Mouse (Mus musculus) hindbrain, embryonic 11.5 days (tissue): Measurements from ENCODE around the gene Cyp2u1. TPM values are rescaled to one million over a fixed set of nuclear protein-coding genes. Genes with fewer than 3 reads are reported as not detected.

ENCODE experiments used
- ATAC-seq: fragments of 200-750 bp; cut with Nextera tagmentation; 2 replicates; pipeline ENCODE4 v1.8.0; 2017; ENCODE audit warnings: mild to moderate bottlenecking, moderate TSS enrichment, moderate library complexity; ENCODE audit not compliant: low FRiP score
- DNase-seq: peaks from one replicate; pipeline ENCODE4 v3.0.0-alpha.2; 2015; ENCODE audit warnings: low spot score
- H3K27ac ChIP-seq: fragments of 300-500 bp; sonication (generic); 2 replicates; pipeline ENCODE4 v1.5.1; 2014; ENCODE audit warnings: mild to moderate bottlenecking, low read depth, low read length
- H3K27me3 ChIP-seq: fragments of 300-500 bp; sonication (generic); 2 replicates; pipeline ENCODE4 v1.6.1; 2014; ENCODE audit warnings: mild to moderate bottlenecking, low read length, moderate library complexity, mixed read lengths; ENCODE audit not compliant: control insufficient read depth, insufficient read depth
- H3K36me3 ChIP-seq: fragments of 300-500 bp; sonication (generic); 2 replicates; pipeline ENCODE4 v1.6.1; 2014; ENCODE audit warnings: mild to moderate bottlenecking, low read length, moderate library complexity, mixed read lengths; ENCODE audit not compliant: control insufficient read depth, insufficient read depth
- H3K4me1 ChIP-seq: fragments of 300-500 bp; sonication (generic); replicated peaks from 2 replicates; pipeline ENCODE4 v1.6.1; 2014; ENCODE audit warnings: low read length, mixed read lengths; ENCODE audit not compliant: control insufficient read depth, insufficient read depth
- H3K4me2 ChIP-seq: fragments of 300-500 bp; sonication (generic); replicated peaks from 2 replicates; pipeline ENCODE4 v1.6.1; 2014; ENCODE audit warnings: mild to moderate bottlenecking, low read depth, low read length
- H3K4me3 ChIP-seq: fragments of 300-500 bp; sonication (generic); 2 replicates; pipeline ENCODE4 v1.5.1; 2014; ENCODE audit warnings: low read depth, low read length
- H3K9ac ChIP-seq: fragments of 300-500 bp; sonication (generic); 2 replicates; pipeline ENCODE4 v1.6.1; 2014; ENCODE audit warnings: low read depth, low read length
- H3K9me3 ChIP-seq: fragments of 300-500 bp; sonication (generic); 2 replicates; pipeline ENCODE4 v1.6.1; 2016; ENCODE audit warnings: low read length; ENCODE audit not compliant: control insufficient read depth
- WGBS: fragments of 180-500 bp; shearing (Covaris S2); extraction: QIAGEN DNeasy Blood & Tissue Kit; methylation state at CpG from one replicate; pipeline ENCODE4 v1.1.7; 2014; 5-methylcytosine and 5-hydroxymethylcytosine counted together
- polyA plus RNA-seq: library from polyadenylated mRNA; unstranded; fragments of >200 nt; fragmentation: Nextera tagmentation; extraction: Ambion mirVana; gene quantifications from 2 replicates; pipeline ENCODE4 v1.2.1, GENCODE M21; 2014

Gene Cyp2u1
- polyA plus RNA-seq, 1 experiment from 2014 or later = 3.0 TPM

- WGBS = under 1% methylated on average over 53 of the region's 54 CpGs
- DNase-seq = peak; percentile 93
- H3K4me2 ChIP-seq = peak within 1 kb of the TSS; percentile 64
- no peaks in the 10 kb centered on the region for H3K36me3 ChIP-seq
- 0 out of 2 replicates have a peak, but pooled peaks cover 2% of the 10 kb centered on the region for H3K4me1 ChIP-seq
- H3K9ac ChIP-seq = peak within 1 kb of the TSS; percentile 67
- peak within 1 kb of the TSS; percentile 58 for H3K4me3 ChIP-seq
- peak; percentile 93 for ATAC-seq
- no peaks in the 10 kb centered on the region for H3K9me3 ChIP-seq
- H3K27ac ChIP-seq = peak within 1 kb of the TSS; percentile 24; the same call in 1 of the 2 replicates
- H3K27me3 ChIP-seq = no peaks in the 10 kb centered on the region
Observed at GRCm38 (mm10) chr3:131271559-131272373, 31.3 kb downstream of the Cyp2u1 start, which contains the start of gene Hadh. TSS of gene Hadh (minus strand) at chr3:131272101.

DNA sequence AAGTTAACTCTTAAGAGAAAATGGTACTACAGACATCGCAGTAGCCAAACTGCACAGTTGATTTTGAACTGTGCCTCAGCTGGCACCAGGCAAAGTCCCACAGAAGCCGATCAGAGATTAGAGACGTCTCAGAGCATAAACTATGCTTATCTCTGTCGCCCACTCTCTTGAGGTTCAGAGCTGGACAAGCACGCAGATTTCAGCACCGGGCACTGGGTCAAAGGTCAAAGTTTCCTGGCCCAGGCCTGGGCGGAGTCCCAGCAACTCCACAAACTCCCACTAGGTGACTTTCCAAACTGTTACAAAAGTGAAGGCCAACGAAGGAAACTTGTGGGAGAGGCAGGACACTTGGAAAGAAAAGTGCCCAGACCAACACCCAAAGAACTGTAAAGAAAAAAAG lies 31.9 kb downstream of the Cyp2u1 start:
- peak; percentile 34; the same call in 1 of the 2 replicates for ATAC-seq

DNA sequence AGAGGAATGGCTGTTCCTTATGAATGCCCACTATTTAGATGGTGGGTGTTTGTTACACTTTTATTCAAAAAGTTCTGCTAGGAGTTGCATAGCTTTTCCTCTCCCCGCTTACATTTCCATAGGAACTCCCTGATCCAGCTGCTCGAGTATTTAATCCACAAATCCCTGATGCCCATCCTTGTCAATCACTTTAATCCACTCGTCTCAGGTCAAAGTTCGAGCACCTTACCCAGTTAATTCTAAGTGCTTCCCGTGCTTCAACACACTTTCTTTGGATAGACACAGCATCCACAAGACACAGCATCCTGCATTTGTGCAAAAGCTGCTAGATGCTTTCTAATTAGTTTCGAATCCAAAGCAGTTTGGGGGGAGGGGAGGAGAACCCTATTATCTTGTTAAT lies 32.6 kb downstream of the Cyp2u1 start:
- Histone ChIP-seq H3K27ac (no peak overlapping the region), H3K4me2 (no peak overlapping the region), H3K27me3 (no peaks in the 10 kb centered on the region), H3K9ac (no peak overlapping the region), H3K36me3 (no peaks in the 10 kb centered on the region), H3K4me1 (0 out of 2 replicates have a peak, but pooled peaks cover 2% of the 10 kb centered on the region), H3K4me3 (no peak overlapping the region), H3K9me3 (no peaks in the 10 kb centered on the region)
- 48% methylated on average over 6 of the region's 6 CpGs for WGBS
- ATAC-seq (no peak), DNase-seq (no peak)

More for the DNA sequence above, 31.9 kb downstream of the Cyp2u1 start:
- 0 out of 2 replicates have a peak, but pooled peaks cover 2% of the 10 kb centered on the region for H3K4me1 ChIP-seq
- no peaks in the 10 kb centered on the region for H3K9me3 ChIP-seq
- 15% methylated on average over 8 of the region's 8 CpGs for WGBS
- peak overlapping the region; percentile 64 for H3K4me2 ChIP-seq
- peak overlapping the region; percentile 58 for H3K4me3 ChIP-seq
- no peaks in the 10 kb centered on the region for H3K36me3 ChIP-seq
- H3K9ac ChIP-seq = peak overlapping the region; percentile 67; the same call in 1 of the 2 replicates
- H3K27me3 ChIP-seq = no peaks in the 10 kb centered on the region
- DNase-seq = peak; percentile 64
- H3K27ac ChIP-seq = peak overlapping the region; percentile 24; the same call in 1 of the 2 replicates

GRCm38 (mm10) chr3:131266366-131267050 lies 36.5 kb downstream of the Cyp2u1 start:
- ATAC-seq (no peak), DNase-seq (no peak)
- Histone ChIP-seq H3K4me2 (no peak overlapping the region), H3K4me3 (no peak overlapping the region), H3K36me3 (no peaks in the 10 kb centered on the region), H3K27ac (no peak overlapping the region), H3K27me3 (no peaks in the 10 kb centered on the region), H3K9me3 (no peaks in the 10 kb centered on the region), H3K9ac (no peak overlapping the region), H3K4me1 (0 out of 2 replicates have a peak, but pooled peaks cover 2% of the 10 kb centered on the region)
- WGBS = 93% methylated on average over 3 of the region's 3 CpGs

- Histone ChIP-seq H3K4me3 (no peak overlapping the region), H3K9me3 (no peaks in the 10 kb centered on the region), H3K36me3 (no peaks in the 10 kb centered on the region), H3K4me1 (no peaks in the 10 kb centered on the region), H3K27ac (no peak overlapping the region), H3K9ac (no peak overlapping the region), H3K4me2 (no peak overlapping the region), H3K27me3 (no peaks in the 10 kb centered on the region)
- DNase-seq (no peak), ATAC-seq (no peak)
- WGBS = 90% methylated on average over 8 of the region's 8 CpGs
Observed at GRCm38 (mm10) chr3:131265516-131265915, 37.5 kb downstream of the Cyp2u1 start.

GRCm38 (mm10) chr3:131263766-131264486 lies 39.1 kb downstream of the Cyp2u1 start:
- Histone ChIP-seq H3K27me3 (no peaks in the 10 kb centered on the region), H3K9ac (no peak overlapping the region), H3K27ac (no peak overlapping the region), H3K4me3 (no peak overlapping the region), H3K4me1 (no peaks in the 10 kb centered on the region), H3K4me2 (no peak overlapping the region), H3K9me3 (no peaks in the 10 kb centered on the region), H3K36me3 (no peaks in the 10 kb centered on the region)
- DNase-seq (no peak), ATAC-seq (no peak)
- WGBS = 46% methylated on average over 15 of the region's 15 CpGs

- H3K4me3 ChIP-seq = no peak overlapping the region
- H3K4me1 ChIP-seq = no peaks in the 10 kb centered on the region
- H3K27me3 ChIP-seq = no peaks in the 10 kb centered on the region
- no peak overlapping the region for H3K9ac ChIP-seq
- ATAC-seq = no peak
- H3K27ac ChIP-seq = no peak overlapping the region
- no peaks in the 10 kb centered on the region for H3K36me3 ChIP-seq
- no peak for DNase-seq
- 97% methylated on average over 6 of the region's 6 CpGs for WGBS
- H3K4me2 ChIP-seq = no peak overlapping the region
- H3K9me3 ChIP-seq = no peaks in the 10 kb centered on the region
Observed at GRCm38 (mm10) chr3:131260418-131260817, 42.6 kb downstream of the Cyp2u1 start.

DNA sequence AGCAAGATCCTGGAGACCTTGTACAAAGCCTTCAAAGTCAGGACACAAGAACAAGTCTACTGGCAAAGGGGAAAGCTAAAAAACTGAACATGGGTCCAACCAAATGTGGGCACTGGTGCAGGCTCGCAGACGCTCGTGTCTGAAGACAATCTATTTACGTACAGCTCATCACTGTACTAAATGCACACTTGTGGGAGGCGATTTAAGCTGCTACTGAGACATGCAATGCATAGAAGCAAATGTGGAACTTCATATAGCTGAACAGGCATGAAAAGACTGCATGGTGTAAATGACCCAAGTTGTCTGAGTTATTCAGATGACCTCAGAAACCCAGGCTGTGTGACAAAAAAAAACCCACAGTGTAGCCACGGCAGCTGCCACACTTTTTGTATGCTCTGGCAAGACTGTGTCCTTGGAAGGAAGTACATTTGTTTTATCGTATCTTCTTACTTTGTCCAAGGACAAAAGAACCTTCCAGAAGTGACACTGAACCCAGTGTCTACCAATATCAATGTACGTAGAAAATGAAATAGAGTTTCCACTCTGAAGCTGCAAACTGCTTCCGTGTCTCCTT lies 43.5 kb downstream of the Cyp2u1 start:
- DNase-seq = no peak
- H3K4me2 ChIP-seq = no peak overlapping the region
- no peaks in the 10 kb centered on the region for H3K36me3 ChIP-seq
- H3K4me3 ChIP-seq = no peak overlapping the region
- 94% methylated on average over 9 of the region's 9 CpGs for WGBS
- no peaks in the 10 kb centered on the region for H3K4me1 ChIP-seq
- ATAC-seq = no peak
- H3K27me3 ChIP-seq = no peaks in the 10 kb centered on the region
- no peaks in the 10 kb centered on the region for H3K9me3 ChIP-seq
- H3K27ac ChIP-seq = no peak overlapping the region
- no peak overlapping the region for H3K9ac ChIP-seq
